Mouse (Mus musculus): Measurements from ENCODE around the gene Klk10. TPM values are rescaled to one million over a fixed set of nuclear protein-coding genes. Genes with fewer than 3 reads are reported as not detected.

Klk10 gene
- polyA plus RNA-seq, 1 experiment from 2014 or later, result not detected

GRCm38 (mm10) chr7:43785286-43785685, 4.5 kb downstream of the Klk10 start:
- H3K9ac ChIP-seq, result no peak overlapping the region
- no peaks in the 10 kb centered on the region for H3K9me3 ChIP-seq (ENCODE audit: control insufficient read depth, low read length)
- H3K4me2 ChIP-seq (replicated peaks), result no peak overlapping the region
- no peak overlapping the region for H3K4me3 ChIP-seq (replicated peaks; ENCODE audit: low read length)
- DNase-seq (ENCODE audit: low spot score) (no peak), ATAC-seq (ENCODE audit: low FRiP score) (no peak)
- H3K36me3 ChIP-seq (replicated peaks; ENCODE audit: control insufficient read depth, insufficient read depth), result no peaks in the 10 kb centered on the region
- 0 out of 2 replicates have a peak, but pooled peaks cover 9% of the 10 kb centered on the region for H3K27me3 ChIP-seq (ENCODE audit: control insufficient read depth, insufficient read depth, low read length)
- H3K4me1 ChIP-seq (replicated peaks; ENCODE audit: control insufficient read depth, insufficient read depth, low read length), result no peaks in the 10 kb centered on the region
- 81% methylated on average over 1 of the region's 1 CpGs for WGBS
- no peak overlapping the region for H3K27ac ChIP-seq

- H3K9ac ChIP-seq, result no peak overlapping the region
- ATAC-seq (ENCODE audit: low FRiP score) (no peak), DNase-seq (ENCODE audit: low spot score) (no peak)
- no peak overlapping the region for H3K4me2 ChIP-seq (replicated peaks)
- WGBS, result 80% methylated on average over 3 of the region's 3 CpGs
- no peak overlapping the region for H3K27ac ChIP-seq
- H3K27me3 ChIP-seq (ENCODE audit: control insufficient read depth, insufficient read depth, low read length), result 0 out of 2 replicates have a peak, but pooled peaks cover 6% of the 10 kb centered on the region
- H3K36me3 ChIP-seq (replicated peaks; ENCODE audit: control insufficient read depth, insufficient read depth), result no peaks in the 10 kb centered on the region
- no peaks in the 10 kb centered on the region for H3K4me1 ChIP-seq (replicated peaks; ENCODE audit: control insufficient read depth, insufficient read depth, low read length)
- no peak overlapping the region for H3K4me3 ChIP-seq (replicated peaks; ENCODE audit: low read length)
- no peaks in the 10 kb centered on the region for H3K9me3 ChIP-seq (ENCODE audit: control insufficient read depth, low read length)
Observed at GRCm38 (mm10) chr7:43788096-43788495, 7.3 kb downstream of the Klk10 start.

GRCm38 (mm10) chr7:43789295-43789694, 8.5 kb downstream of the Klk10 start:
- Histone ChIP-seq H3K36me3 (replicated peaks; ENCODE audit: control insufficient read depth, insufficient read depth) (no peaks in the 10 kb centered on the region), H3K27ac (no peak overlapping the region), H3K4me3 (replicated peaks; ENCODE audit: low read length) (no peak overlapping the region), H3K27me3 (ENCODE audit: control insufficient read depth, insufficient read depth, low read length) (peaks cover 5% of the 10 kb centered on the region; the same call in 1 of the 2 replicates), H3K4me2 (replicated peaks) (no peak overlapping the region), H3K9ac (no peak overlapping the region), H3K4me1 (replicated peaks; ENCODE audit: control insufficient read depth, insufficient read depth, low read length) (no peaks in the 10 kb centered on the region), H3K9me3 (ENCODE audit: control insufficient read depth, low read length) (no peaks in the 10 kb centered on the region)
- ATAC-seq (ENCODE audit: low FRiP score) (no peak), DNase-seq (ENCODE audit: low spot score) (no peak)
- WGBS, result 77% methylated on average over 2 of the region's 2 CpGs

- DNase-seq (ENCODE audit: low spot score), result no peak
- Histone ChIP-seq H3K36me3 (replicated peaks; ENCODE audit: control insufficient read depth, insufficient read depth) (no peaks in the 10 kb centered on the region), H3K4me1 (replicated peaks; ENCODE audit: control insufficient read depth, insufficient read depth, low read length) (peaks cover 3% of the 10 kb centered on the region), H3K4me2 (replicated peaks) (no peak within 1 kb of the TSS), H3K27ac (no peak within 1 kb of the TSS), H3K4me3 (replicated peaks; ENCODE audit: low read length) (no peak within 1 kb of the TSS), H3K9me3 (ENCODE audit: control insufficient read depth, low read length) (no peaks in the 10 kb centered on the region), H3K9ac (no peak within 1 kb of the TSS), H3K27me3 (ENCODE audit: control insufficient read depth, insufficient read depth, low read length) (peaks cover 24% of the 10 kb centered on the region)
- WGBS, result 81% methylated on average over 7 of the region's 7 CpGs
- no peak for ATAC-seq (ENCODE audit: low FRiP score)
Observed at GRCm38 (mm10) chr7:43791591-43791990, 10.8 kb downstream of the Klk10 start, which contains the start of gene Klk9. Gene Klk9 (plus strand): TSS chr7:43791891.

GRCm38 (mm10) chr7:43796355-43796754, 15.5 kb downstream of the Klk10 start:
- 7% methylated on average over 8 of the region's 8 CpGs for WGBS
- H3K27me3 ChIP-seq (ENCODE audit: control insufficient read depth, insufficient read depth, low read length), result peaks cover 42% of the 10 kb centered on the region
- peak overlapping the region; percentile 46 for H3K4me3 ChIP-seq (replicated peaks; ENCODE audit: low read length)
- no peaks in the 10 kb centered on the region for H3K36me3 ChIP-seq (replicated peaks; ENCODE audit: control insufficient read depth, insufficient read depth)
- no peak overlapping the region for H3K27ac ChIP-seq
- ATAC-seq (ENCODE audit: low FRiP score) (no peak), DNase-seq (ENCODE audit: low spot score) (no peak)
- peak overlapping the region; percentile 77 for H3K4me2 ChIP-seq (replicated peaks)
- no peaks in the 10 kb centered on the region for H3K9me3 ChIP-seq (ENCODE audit: control insufficient read depth, low read length)
- H3K4me1 ChIP-seq (replicated peaks; ENCODE audit: control insufficient read depth, insufficient read depth, low read length), result peaks cover 10% of the 10 kb centered on the region
- peak overlapping the region; percentile 61 for H3K9ac ChIP-seq

- Histone ChIP-seq H3K27me3 (ENCODE audit: control insufficient read depth, insufficient read depth, low read length) (peaks cover 42% of the 10 kb centered on the region), H3K36me3 (replicated peaks; ENCODE audit: control insufficient read depth, insufficient read depth) (no peaks in the 10 kb centered on the region)
- ATAC-seq (ENCODE audit: low FRiP score), result peak; percentile 19; the same call in 1 of the 2 replicates
Observed at GRCm38 (mm10) chr7:43797333-43797769, 16.5 kb downstream of the Klk10 start, which contains the start of gene Klk8. Gene Klk8 (plus strand): TSS chr7:43797577.

GRCm38 (mm10) chr7:43797844-43798462, 17.1 kb downstream of the Klk10 start:
- DNase-seq (ENCODE audit: low spot score), result no peak
- Histone ChIP-seq H3K9me3 (ENCODE audit: control insufficient read depth, low read length) (no peaks in the 10 kb centered on the region), H3K4me1 (replicated peaks; ENCODE audit: control insufficient read depth, insufficient read depth, low read length) (peaks cover 10% of the 10 kb centered on the region), H3K9ac (no peak overlapping the region), H3K27me3 (ENCODE audit: control insufficient read depth, insufficient read depth, low read length) (peaks cover 42% of the 10 kb centered on the region), H3K27ac (no peak overlapping the region), H3K36me3 (replicated peaks; ENCODE audit: control insufficient read depth, insufficient read depth) (no peaks in the 10 kb centered on the region), H3K4me3 (replicated peaks; ENCODE audit: low read length) (peak overlapping the region; percentile 46), H3K4me2 (replicated peaks) (peak overlapping the region; percentile 77)
- 38% methylated on average over 13 of the region's 13 CpGs for whole genome bisulfite sequencing
- peak; percentile 28; the same call in 1 of the 2 replicates for ATAC-seq (ENCODE audit: low FRiP score)

More at GRCm38 (mm10) chr7:43797333-43797769, 16.5 kb downstream of the Klk10 start, which contains the start of gene Klk8:
- 1% methylated on average over 28 of the region's 28 CpGs for WGBS
- peak within 1 kb of the TSS; percentile 77 for H3K4me2 ChIP-seq (replicated peaks)
- DNase-seq (ENCODE audit: low spot score), result no peak
- no peak within 1 kb of the TSS for H3K27ac ChIP-seq
- peaks cover 10% of the 10 kb centered on the region for H3K4me1 ChIP-seq (replicated peaks; ENCODE audit: control insufficient read depth, insufficient read depth, low read length)
- H3K9ac ChIP-seq, result peak within 1 kb of the TSS; percentile 61
- peak within 1 kb of the TSS; percentile 46 for H3K4me3 ChIP-seq (replicated peaks; ENCODE audit: low read length)
- H3K9me3 ChIP-seq (ENCODE audit: control insufficient read depth, low read length), result no peaks in the 10 kb centered on the region

GRCm38 (mm10) chr7:43799876-43800275, 19.0 kb downstream of the Klk10 start:
- DNase-seq (ENCODE audit: low spot score), result no peak
- 70% methylated on average over 7 of the region's 7 CpGs for WGBS
- no peaks in the 10 kb centered on the region for H3K9me3 ChIP-seq (ENCODE audit: control insufficient read depth, low read length)

GRCm38 (mm10) chr7:43810994-43811393, 30.2 kb downstream of the Klk10 start, which contains the start of gene Klk7:
Gene Klk7 (plus strand): TSS chr7:43811294.
- Histone ChIP-seq H3K36me3 (replicated peaks; ENCODE audit: control insufficient read depth, insufficient read depth) (no peaks in the 10 kb centered on the region), H3K9ac (no peak within 1 kb of the TSS), H3K4me3 (replicated peaks; ENCODE audit: low read length) (no peak within 1 kb of the TSS), H3K4me2 (replicated peaks) (no peak within 1 kb of the TSS), H3K27me3 (ENCODE audit: control insufficient read depth, insufficient read depth, low read length) (no peaks in the 10 kb centered on the region), H3K27ac (no peak within 1 kb of the TSS), H3K4me1 (replicated peaks; ENCODE audit: control insufficient read depth, insufficient read depth, low read length) (no peaks in the 10 kb centered on the region), H3K9me3 (ENCODE audit: control insufficient read depth, low read length) (no peaks in the 10 kb centered on the region)
- DNase-seq (ENCODE audit: low spot score) (no peak), ATAC-seq (ENCODE audit: low FRiP score) (no peak)
- 64% methylated on average over 5 of the region's 5 CpGs for WGBS

More at GRCm38 (mm10) chr7:43799876-43800275, 19.0 kb downstream of the Klk10 start:
- Histone ChIP-seq H3K9ac (no peak overlapping the region), H3K4me1 (replicated peaks; ENCODE audit: control insufficient read depth, insufficient read depth, low read length) (peaks cover 10% of the 10 kb centered on the region), H3K4me2 (replicated peaks) (no peak overlapping the region), H3K36me3 (replicated peaks; ENCODE audit: control insufficient read depth, insufficient read depth) (no peaks in the 10 kb centered on the region), H3K27me3 (ENCODE audit: control insufficient read depth, insufficient read depth, low read length) (peaks cover 36% of the 10 kb centered on the region), H3K27ac (no peak overlapping the region), H3K4me3 (replicated peaks; ENCODE audit: low read length) (no peak overlapping the region)
- no peak for ATAC-seq (ENCODE audit: low FRiP score)

Measured in hindbrain, embryonic 14.5 days (tissue).